8 mouse cellular contexts compared by ENCODE assay signal in the genomic region with DNA sequence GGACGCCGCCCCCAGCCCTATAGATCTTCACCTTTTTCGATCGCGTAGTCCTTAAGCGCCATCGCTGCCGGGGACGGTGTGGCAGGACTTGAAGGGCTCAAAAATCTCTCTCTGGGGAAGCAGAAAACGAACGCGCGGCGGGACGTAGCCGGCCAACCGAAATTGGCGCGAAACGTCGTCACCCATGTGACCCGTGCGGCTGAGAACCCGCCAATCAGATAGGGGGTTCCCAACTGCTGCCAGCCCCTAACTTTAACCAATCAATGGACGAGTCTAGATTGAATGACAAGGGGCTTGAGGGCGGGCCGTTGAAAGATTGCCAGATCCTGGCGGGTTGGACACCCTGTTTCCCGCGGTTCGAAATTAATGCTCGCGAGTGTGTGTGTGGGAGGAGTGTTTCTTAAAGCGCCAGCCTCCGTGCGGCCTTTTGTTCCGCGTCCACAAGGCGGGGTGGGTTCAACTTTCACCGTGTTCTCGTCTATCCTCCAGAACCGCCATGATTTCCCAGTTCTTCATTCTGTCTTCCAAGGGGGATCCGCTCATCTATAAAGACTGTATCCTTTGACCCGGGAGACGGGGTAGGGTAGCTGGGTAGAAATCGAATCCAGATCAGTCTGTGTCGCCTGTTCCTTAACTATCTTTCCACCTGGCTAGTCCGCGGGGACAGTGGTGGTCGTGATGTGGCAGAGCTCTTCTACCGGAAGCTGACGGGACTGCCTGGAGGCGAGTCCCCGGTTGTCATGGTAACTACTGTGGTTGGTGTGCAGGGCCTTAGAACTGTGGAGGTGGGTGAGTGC. TPM values are rescaled to one million over a fixed set of nuclear protein-coding genes. Genes with fewer than 3 reads are reported as not detected.
DNase-seq lines count a peak whose midpoint lies in the region; ATAC-seq and TF ChIP-seq lines count a peak whose summit lies in the region.

A gene (plus strand): TSS at position 308 of the 797 bp plus-strand sequence.
A gene (minus strand): TSS at position 728 of the 797 bp plus-strand sequence.

- ATAC-seq in forebrain, embryonic 12.5 days (ENCODE audit: low FRiP score) = peak; percentile 93
- ATAC-seq in heart, postnatal 0 days (ENCODE audit: insufficient read depth, low read depth) = peak; percentile 91
- peak; percentile 88 for ATAC-seq in liver, embryonic 16.5 days (ENCODE audit: low read depth)
- peak; percentile 95 for ATAC-seq in neural tube, embryonic 13.5 days (ENCODE audit: low read depth)

- H3K27me3 ChIP-seq in E14TG2a.4 (ENCODE audit: insufficient read depth, low read length) = no peaks in the 10 kb centered on the region
- H3K27me3 ChIP-seq in forebrain, embryonic 12.5 days = no peaks in the 10 kb centered on the region
- H3K27me3 ChIP-seq in heart, postnatal 0 days (ENCODE audit: control insufficient read depth, insufficient read depth, low read length) = no peaks in the 10 kb centered on the region
- no peaks in the 10 kb centered on the region for H3K27me3 ChIP-seq in liver, embryonic 16.5 days (ENCODE audit: control insufficient read depth, insufficient read depth, low read depth, low read length)
- H3K27me3 ChIP-seq in neural tube, embryonic 13.5 days = no peaks in the 10 kb centered on the region
- no peaks in the 10 kb centered on the region for H3K27me3 ChIP-seq in testis, adult 2 months (ENCODE audit: control insufficient read depth, insufficient read depth, low read length)

- WGBS in forebrain, embryonic 12.5 days = under 1% methylated on average over 54 of the region's 54 CpGs
- WGBS in heart, postnatal 0 days = under 1% methylated on average over 54 of the region's 54 CpGs
- WGBS in liver, embryonic 16.5 days (ENCODE audit: insufficient replicate concordance) = under 1% methylated on average over 54 of the region's 54 CpGs
- WGBS in neural tube, embryonic 13.5 days = under 1% methylated on average over 54 of the region's 54 CpGs

- TF ChIP-seq POLR2A in testis, adult 2 months (IDR thresholded peaks at IDR 0.05; ENCODE audit: control insufficient read depth, low read depth, low read length) = peak; percentile 62

- DNase-seq in c-Kit-positive CD71-positive TER-119-positive erythroid progenitor cells, embryonic 14.5 days (ENCODE audit: low spot score) = peak; percentile 98
- DNase-seq in heart, postnatal 0 days (ENCODE audit: low spot score) = peak; percentile 97
- peak; percentile 98 for DNase-seq in kidney, postnatal 4 days

- H3K27ac ChIP-seq in forebrain, embryonic 12.5 days = peak within 1 kb of the TSS; percentile 95
- peak within 1 kb of the TSS; percentile 92 for H3K27ac ChIP-seq in heart, postnatal 0 days (ENCODE audit: low read depth)
- peak within 1 kb of the TSS; percentile 96 for H3K27ac ChIP-seq in liver, embryonic 16.5 days (ENCODE audit: low read length)
- peak within 1 kb of the TSS; percentile 92 for H3K27ac ChIP-seq in neural tube, embryonic 13.5 days (replicated peaks)
- peak within 1 kb of the TSS; percentile 79 for H3K27ac ChIP-seq in testis, adult 2 months (ENCODE audit: control insufficient read depth, insufficient read depth, low read depth, low read length)

- no peak for TF ChIP-seq CTCF in E14TG2a.4 (conservative IDR thresholded peaks at IDR 0.05; ENCODE audit: low read length)
- TF ChIP-seq CTCF in heart, postnatal 0 days (IDR thresholded peaks at IDR 0.05; ENCODE audit: low read depth) = no peak; the same call in 1 of the 2 replicates
- no peak for TF ChIP-seq CTCF in testis, adult 2 months (IDR thresholded peaks at IDR 0.05; ENCODE audit: control insufficient read depth, insufficient read depth, insufficient replicate concordance, low read depth, low read length)

- peak within 1 kb of the TSS; percentile 94 for H3K4me3 ChIP-seq in E14TG2a.4 (replicated peaks; ENCODE audit: low read length)
- H3K4me3 ChIP-seq in forebrain, embryonic 12.5 days (replicated peaks) = peak within 1 kb of the TSS; percentile 78
- H3K4me3 ChIP-seq in heart, postnatal 0 days (ENCODE audit: low read depth, low read length) = peak within 1 kb of the TSS; percentile 55
- H3K4me3 ChIP-seq in liver, embryonic 16.5 days (ENCODE audit: low read depth, low read length) = peak within 1 kb of the TSS; percentile 81
- H3K4me3 ChIP-seq in neural tube, embryonic 13.5 days = peak within 1 kb of the TSS; percentile 81
- peak within 1 kb of the TSS; percentile 99 for H3K4me3 ChIP-seq in testis, adult 2 months (ENCODE audit: control insufficient read depth, low read depth, low read length)

- peak within 1 kb of the TSS; percentile 76 for H3K9ac ChIP-seq in forebrain, embryonic 12.5 days
- peak within 1 kb of the TSS; percentile 77 for H3K9ac ChIP-seq in heart, postnatal 0 days (replicated peaks; ENCODE audit: low read depth, low read length)
- peak within 1 kb of the TSS; percentile 78 for H3K9ac ChIP-seq in liver, embryonic 16.5 days (ENCODE audit: low read depth, low read length)
- H3K9ac ChIP-seq in neural tube, embryonic 13.5 days = peak within 1 kb of the TSS; percentile 71

- peaks cover 47% of the 10 kb centered on the region for H3K4me1 ChIP-seq in E14TG2a.4 (replicated peaks; ENCODE audit: low read depth, low read length)
- H3K4me1 ChIP-seq in forebrain, embryonic 12.5 days = peaks cover 32% of the 10 kb centered on the region
- H3K4me1 ChIP-seq in heart, postnatal 0 days (ENCODE audit: control insufficient read depth, insufficient read depth) = peaks cover 7% of the 10 kb centered on the region; the same call in 1 of the 2 replicates
- peaks cover 23% of the 10 kb centered on the region for H3K4me1 ChIP-seq in liver, embryonic 16.5 days (ENCODE audit: control insufficient read depth, low read depth, low read length)
- H3K4me1 ChIP-seq in neural tube, embryonic 13.5 days (replicated peaks) = peaks cover 32% of the 10 kb centered on the region
- H3K4me1 ChIP-seq in testis, adult 2 months (ENCODE audit: control insufficient read depth, insufficient read depth, low read length) = no peaks in the 10 kb centered on the region; the same call in 1 of the 2 replicates

- 0 out of 2 replicates have a peak, but pooled peaks have one; percentile 9 for TF ChIP-seq EP300 in heart, postnatal 0 days (IDR thresholded peaks at IDR 0.05; ENCODE audit: low read depth)

- H3K9me3 ChIP-seq in E14TG2a.4 (ENCODE audit: low read length) = no peaks in the 10 kb centered on the region
- no peaks in the 10 kb centered on the region for H3K9me3 ChIP-seq in forebrain, embryonic 12.5 days
- H3K9me3 ChIP-seq in heart, postnatal 0 days (replicated peaks; ENCODE audit: control insufficient read depth, low read length) = no peaks in the 10 kb centered on the region
- no peaks in the 10 kb centered on the region for H3K9me3 ChIP-seq in liver, embryonic 16.5 days (replicated peaks; ENCODE audit: control insufficient read depth, low read length)
- no peaks in the 10 kb centered on the region for H3K9me3 ChIP-seq in neural tube, embryonic 13.5 days

- peaks cover 75% of the 10 kb centered on the region for H3K36me3 ChIP-seq in E14TG2a.4 (ENCODE audit: insufficient read depth, low read length)
- H3K36me3 ChIP-seq in forebrain, embryonic 12.5 days (replicated peaks) = peaks cover 61% of the 10 kb centered on the region
- peaks cover 49% of the 10 kb centered on the region for H3K36me3 ChIP-seq in heart, postnatal 0 days (replicated peaks; ENCODE audit: control insufficient read depth, insufficient read depth, low read length)
- H3K36me3 ChIP-seq in liver, embryonic 16.5 days (ENCODE audit: control insufficient read depth, insufficient read depth) = peaks cover 43% of the 10 kb centered on the region
- H3K36me3 ChIP-seq in neural tube, embryonic 13.5 days = peaks cover 57% of the 10 kb centered on the region
- H3K36me3 ChIP-seq in testis, adult 2 months (ENCODE audit: control insufficient read depth, insufficient read depth, low read length) = peaks cover 3% of the 10 kb centered on the region; the same call in 1 of the 2 replicates

- peak within 1 kb of the TSS; percentile 87 for H3K4me2 ChIP-seq in forebrain, embryonic 12.5 days
- peak within 1 kb of the TSS; percentile 100 for H3K4me2 ChIP-seq in heart, postnatal 0 days (ENCODE audit: low read depth, low read length)
- H3K4me2 ChIP-seq in liver, embryonic 16.5 days (ENCODE audit: low read depth, low read length) = peak within 1 kb of the TSS; percentile 84
- H3K4me2 ChIP-seq in neural tube, embryonic 13.5 days = peak within 1 kb of the TSS; percentile 96

RNA-seq across cellular contexts. Expression of the first gene that starts in this region (rescaled TPM):
- polyA plus RNA-seq in forebrain, embryonic 12.5 days (2016; fragmentation: Nextera tagmentation; extraction: Ambion mirVana) = 24.6 and 27.5 TPM in 2 replicates
- total RNA-seq in heart, postnatal 0 days (2014; rRNA removed; ENCODE audit: low replicate concordance) = 13.9 and 24.1 TPM in 2 replicates
- polyA plus RNA-seq in heart, postnatal 0 days (2015; fragmentation: Nextera tagmentation; extraction: Ambion mirVana) = 6.1 and 6.5 TPM in 2 replicates
- polyA plus RNA-seq in liver, embryonic 16.5 days (2015; fragmentation: Nextera tagmentation; extraction: Ambion mirVana) = 5.6 and 5.9 TPM in 2 replicates
- 21.6 and 23.5 TPM in 2 replicates for polyA plus RNA-seq in neural tube, embryonic 13.5 days (2015; fragmentation: Nextera tagmentation; extraction: Ambion mirVana)
- 65.6 and 70.3 TPM in 2 replicates for polyA plus RNA-seq in testis, adult 2 months (2012; rRNA removed)

RNA-seq across cellular contexts. Expression of the second gene that starts in this region (rescaled TPM):
- 313 and 320 TPM in 2 replicates for polyA plus RNA-seq in forebrain, embryonic 12.5 days (2016; fragmentation: Nextera tagmentation; extraction: Ambion mirVana)
- total RNA-seq in heart, postnatal 0 days (2014; rRNA removed; ENCODE audit: low replicate concordance) = 39.5 and 67.6 TPM in 2 replicates
- 33.3 and 39.9 TPM in 2 replicates for polyA plus RNA-seq in heart, postnatal 0 days (2015; fragmentation: Nextera tagmentation; extraction: Ambion mirVana)
- 152 and 162 TPM in 2 replicates for polyA plus RNA-seq in liver, embryonic 16.5 days (2015; fragmentation: Nextera tagmentation; extraction: Ambion mirVana)
- 96.3 and 104 TPM in 2 replicates for polyA plus RNA-seq in neural tube, embryonic 13.5 days (2015; fragmentation: Nextera tagmentation; extraction: Ambion mirVana)
- 93.6 and 96.0 TPM in 2 replicates for polyA plus RNA-seq in testis, adult 2 months (2012; rRNA removed)

Comparison
In these comparisons a context has a peak if more than half of its experiments do, and no peak if none do; other contexts are left out.
1. Peak in every context shown above with its lines: DNase-seq, ATAC-seq, H3K4me3 ChIP-seq and H3K27ac ChIP-seq.